Mouse (Mus musculus) stomach, postnatal 0 days (tissue): ENCODE results near the gene Stard5.

Source experiments
- CTCF ChIP-seq: IDR thresholded peaks from 2 replicates; pipeline ENCODE4 v1.5.1; 2016; ENCODE audit warnings: antibody characterized with exemption, low read depth, mild to moderate bottlenecking, moderate library complexity
- EP300 ChIP-seq: optimal IDR thresholded peaks from 2 replicates; pipeline ENCODE3; 2016; ENCODE audit warnings: antibody characterized with exemption

DNA sequence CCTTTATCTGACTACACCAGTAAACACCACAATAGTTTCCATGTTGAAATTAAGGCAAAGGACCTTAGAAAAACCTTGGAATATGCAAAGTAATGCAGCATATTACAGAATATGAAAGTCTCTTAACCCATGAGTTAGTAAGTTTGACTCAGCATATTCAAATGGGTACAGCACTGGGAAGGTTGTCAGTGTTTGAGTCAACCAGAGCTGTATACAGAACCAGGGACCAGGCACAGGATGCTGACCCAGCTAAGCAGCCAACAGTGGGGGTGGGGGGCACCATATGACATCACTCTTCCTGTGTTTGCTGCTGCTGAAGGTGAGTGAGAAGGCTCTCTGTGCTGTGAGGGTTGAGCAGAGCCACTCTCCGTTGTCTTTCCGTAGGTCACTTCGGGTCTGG lies 34.7 kb upstream of the Stard5 start:
- TF ChIP-seq CTCF (no peak), EP300 (no peak)
